Mouse (Mus musculus) liver, embryonic 16.5 days (tissue): Measurements from ENCODE around the gene Slc2a8. TPM values are rescaled to one million over a fixed set of nuclear protein-coding genes. Genes with fewer than 3 reads are reported as not detected.

Experiments used
- ATAC-seq: fragments of 200-750 bp; cut with Nextera tagmentation; 2 replicates; pipeline ENCODE4 v1.8.0; 2017; ENCODE audit warnings: low read depth, mild to moderate bottlenecking, moderate number of reproducible peaks, moderate library complexity
- H3K27ac ChIP-seq: fragments of 300-500 bp; sonication (generic); 2 replicates; pipeline ENCODE4 v1.5.1; 2014; ENCODE audit warnings: mild to moderate bottlenecking, low read length
- H3K27me3 ChIP-seq: fragments of 300-500 bp; sonication (generic); 2 replicates; pipeline ENCODE4 v1.6.1; 2014; ENCODE audit warnings: low read depth, low read length, mixed read lengths; ENCODE audit not compliant: control insufficient read depth, insufficient read depth
- H3K36me3 ChIP-seq: fragments of 300-500 bp; sonication (generic); 2 replicates; pipeline ENCODE4 v1.6.1; 2014; ENCODE audit warnings: mild to moderate bottlenecking; ENCODE audit not compliant: control insufficient read depth, insufficient read depth
- H3K4me1 ChIP-seq: fragments of 300-500 bp; sonication (generic); 2 replicates; pipeline ENCODE4 v1.6.1; 2014; ENCODE audit warnings: low read depth, low read length, mixed read lengths; ENCODE audit not compliant: control insufficient read depth
- H3K4me2 ChIP-seq: fragments of 300-500 bp; sonication (generic); 2 replicates; pipeline ENCODE4 v1.6.1; 2014; ENCODE audit warnings: low read depth, low read length, mixed read lengths
- H3K4me3 ChIP-seq: fragments of 300-500 bp; sonication (generic); 2 replicates; pipeline ENCODE4 v1.5.1; 2014; ENCODE audit warnings: low read depth, mild to moderate bottlenecking, low read length
- H3K9ac ChIP-seq: fragments of 300-500 bp; sonication (generic); 2 replicates; pipeline ENCODE4 v1.6.1; 2014; ENCODE audit warnings: low read depth, low read length
- H3K9me3 ChIP-seq: fragments of 300-500 bp; sonication (generic); replicated peaks from 2 replicates; pipeline ENCODE4 v1.6.1; 2016; ENCODE audit warnings: low read length; ENCODE audit not compliant: control insufficient read depth
- whole genome bisulfite sequencing: fragments of 180-500 bp; shearing (Covaris S2); extraction: QIAGEN DNeasy Blood & Tissue Kit; methylation state at CpG from one replicate; pipeline ENCODE4 v1.1.7; 2014; ENCODE audit not compliant: insufficient replicate concordance; 5-methylcytosine and 5-hydroxymethylcytosine counted together
- polyA plus RNA-seq: library from polyadenylated mRNA; unstranded; fragments of >200 nt; fragmentation: Nextera tagmentation; extraction: Ambion mirVana; gene quantifications from 2 replicates; pipeline ENCODE4 v1.2.1, GENCODE M21; 2015

The Slc2a8 gene
- polyA plus RNA-seq, 1 experiment from 2014 or later, result 8.8 TPM

DNA sequence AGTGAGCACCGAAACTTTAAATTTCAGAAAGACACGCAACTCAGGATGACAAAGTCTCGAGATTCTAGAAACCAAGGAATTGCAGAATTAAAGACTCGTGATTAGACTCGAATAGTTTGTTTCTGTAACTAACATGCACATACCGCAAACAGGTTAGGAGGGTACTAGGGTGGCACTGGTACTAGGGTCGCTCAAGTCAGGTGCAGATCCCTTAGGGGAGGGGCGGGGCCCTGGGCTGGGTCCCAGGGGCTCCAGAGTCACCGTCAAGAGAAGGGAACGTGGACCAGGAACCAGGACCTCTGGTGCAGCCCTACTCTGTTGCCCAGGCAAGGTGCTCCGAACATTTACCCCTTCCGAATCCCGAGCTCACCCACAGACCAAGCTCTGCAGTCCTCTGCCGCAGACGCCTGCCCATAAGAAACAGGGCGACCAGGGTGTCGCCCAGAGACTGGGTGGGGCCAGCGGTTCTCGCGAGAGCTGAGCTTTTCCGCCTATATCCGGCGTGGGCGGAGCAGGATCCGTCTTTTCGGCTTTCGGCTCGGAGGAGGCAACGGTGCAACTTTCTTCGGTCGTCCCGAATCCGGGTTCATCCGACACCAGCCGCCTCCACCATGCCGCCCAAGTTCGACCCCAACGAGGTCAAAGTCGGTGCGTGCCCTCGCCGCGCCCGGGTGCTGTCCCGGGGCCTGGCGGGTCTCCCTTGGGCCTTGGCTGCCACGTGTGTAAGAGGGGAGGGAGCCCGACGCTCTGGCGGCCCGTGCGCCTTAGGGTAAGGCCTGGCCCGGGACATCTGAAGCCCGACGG is 20.5 kb downstream of the Slc2a8 start, which contains the start of the genes Rpl12 and Lrsam1:
Rpl12 (plus strand) TSS at position 368 of the 804 bp plus-strand sequence.
Lrsam1 (minus strand) TSS at position 423 of the 804 bp plus-strand sequence.
- peak within 1 kb of the TSS; percentile 76 for H3K27ac ChIP-seq
- H3K36me3 ChIP-seq, result peaks cover 11% of the 10 kb centered on the region
- peak within 1 kb of the TSS; percentile 76 for H3K9ac ChIP-seq
- WGBS, result 3% methylated on average over 55 of the region's 55 CpGs
- no peaks in the 10 kb centered on the region for H3K27me3 ChIP-seq
- peak within 1 kb of the TSS; percentile 90 for H3K4me2 ChIP-seq
- peak within 1 kb of the TSS; percentile 73 for H3K4me3 ChIP-seq
- no peaks in the 10 kb centered on the region for H3K9me3 ChIP-seq
- ATAC-seq, result peak; percentile 90
- peaks cover 29% of the 10 kb centered on the region for H3K4me1 ChIP-seq

DNA sequence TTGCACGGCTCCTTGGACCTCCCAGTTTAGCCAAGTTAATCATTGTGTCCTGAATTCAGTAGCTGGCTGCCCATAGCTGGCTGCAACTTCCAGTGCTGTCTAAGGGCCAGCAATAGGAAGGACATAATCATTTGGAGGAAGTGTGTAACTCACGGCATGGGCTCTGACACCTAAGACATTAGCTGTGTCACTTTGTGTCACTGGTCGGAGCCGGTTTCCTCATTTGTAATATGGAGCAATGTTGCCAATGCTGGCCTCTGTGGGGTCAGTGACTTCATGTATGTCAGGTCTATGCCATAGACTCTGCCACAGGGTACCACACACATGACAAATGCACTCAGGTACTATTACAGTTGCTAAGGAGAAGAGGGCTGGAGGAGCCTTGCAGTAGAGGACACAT is 21.6 kb downstream of the Slc2a8 start:
- Histone ChIP-seq H3K27ac (no peak overlapping the region), H3K27me3 (no peaks in the 10 kb centered on the region), H3K4me2 (no peak overlapping the region), H3K36me3 (peaks cover 11% of the 10 kb centered on the region), H3K9ac (no peak overlapping the region), H3K4me1 (peaks cover 19% of the 10 kb centered on the region), H3K4me3 (no peak overlapping the region), H3K9me3 (no peaks in the 10 kb centered on the region)
- 70% methylated on average over 4 of the region's 4 CpGs for WGBS
- no peak for ATAC-seq

DNA sequence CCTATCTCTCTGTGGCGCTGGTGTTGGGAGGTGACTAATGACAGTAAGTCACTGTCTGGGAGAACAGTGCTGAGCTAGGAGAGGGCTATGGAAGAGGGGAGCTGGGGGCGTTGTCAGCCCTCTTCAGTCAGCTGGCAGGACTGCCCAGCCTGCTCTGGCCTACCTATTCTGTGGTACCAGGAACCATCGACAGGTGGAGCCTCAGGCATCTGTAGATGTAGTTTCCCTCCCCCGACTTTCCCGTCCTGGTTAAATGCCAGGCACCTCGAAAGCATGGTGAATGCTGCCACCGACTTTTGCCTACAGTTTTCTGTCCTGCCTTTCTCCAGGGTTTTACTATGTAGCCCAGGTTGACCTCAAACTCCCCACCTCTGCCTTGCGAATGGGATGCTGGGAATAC is 24.5 kb downstream of the Slc2a8 start:
- peaks cover 10% of the 10 kb centered on the region for H3K36me3 ChIP-seq
- no peaks in the 10 kb centered on the region for H3K9me3 ChIP-seq
- ATAC-seq, result no peak
- H3K4me1 ChIP-seq, result no peaks in the 10 kb centered on the region; the same call in 1 of the 2 replicates
- no peak overlapping the region for H3K4me3 ChIP-seq
- WGBS, result 62% methylated on average over 8 of the region's 8 CpGs
- no peak overlapping the region for H3K4me2 ChIP-seq
- H3K27me3 ChIP-seq, result no peaks in the 10 kb centered on the region
- no peak overlapping the region for H3K9ac ChIP-seq
- H3K27ac ChIP-seq, result no peak overlapping the region

DNA sequence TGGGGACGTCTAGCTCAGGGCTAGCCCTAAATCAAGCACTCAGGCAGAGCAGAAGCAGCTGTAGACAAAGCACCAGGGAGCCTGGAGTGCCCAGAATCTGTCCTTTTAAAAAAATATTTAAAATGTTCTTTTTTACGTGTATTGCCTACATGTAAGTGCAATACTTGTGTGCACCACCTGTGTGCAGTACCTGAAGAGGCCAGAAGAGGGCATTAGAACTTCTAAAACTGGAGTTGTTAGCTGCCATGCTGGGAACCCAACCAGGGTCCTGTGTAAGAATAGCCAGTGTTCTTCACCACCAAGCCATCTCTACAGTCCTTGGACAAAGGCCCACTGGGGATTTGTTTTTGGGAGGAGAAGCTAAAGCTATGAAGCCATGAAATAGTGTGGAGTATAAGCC is 27.3 kb downstream of the Slc2a8 start:
- Histone ChIP-seq H3K9ac (no peak overlapping the region), H3K36me3 (peaks cover 10% of the 10 kb centered on the region), H3K27me3 (no peaks in the 10 kb centered on the region), H3K4me1 (no peaks in the 10 kb centered on the region), H3K27ac (no peak overlapping the region), H3K9me3 (no peaks in the 10 kb centered on the region), H3K4me2 (no peak overlapping the region), H3K4me3 (no peak overlapping the region)
- WGBS, result 70% methylated on average over 2 of the region's 2 CpGs
- ATAC-seq, result no peak

DNA sequence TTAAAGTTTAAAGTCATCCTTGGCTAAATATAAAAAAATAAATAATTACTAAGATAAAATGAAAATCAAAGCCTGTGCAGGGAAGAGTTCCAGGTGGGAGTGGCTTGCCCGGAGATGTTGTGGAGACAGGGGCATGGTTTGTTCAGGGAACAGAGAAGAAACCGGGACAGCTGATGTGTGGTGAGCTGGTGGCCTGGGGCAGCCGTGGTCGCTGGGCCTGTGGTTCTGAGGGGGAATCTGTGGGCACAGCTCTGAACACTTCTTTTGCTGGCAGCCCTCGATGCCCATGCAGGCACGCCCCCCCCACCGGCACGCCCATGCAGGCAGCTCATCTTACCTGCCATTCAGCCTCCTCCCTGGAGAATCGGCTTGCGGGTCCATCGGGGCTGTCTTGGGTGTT is 34.4 kb downstream of the Slc2a8 start:
- Histone ChIP-seq H3K4me3 (no peak overlapping the region), H3K4me2 (no peak overlapping the region), H3K27me3 (no peaks in the 10 kb centered on the region), H3K9me3 (no peaks in the 10 kb centered on the region), H3K9ac (no peak overlapping the region), H3K36me3 (peaks cover 4% of the 10 kb centered on the region; the same call in 1 of the 2 replicates), H3K4me1 (no peaks in the 10 kb centered on the region), H3K27ac (no peak overlapping the region)
- no peak for ATAC-seq
- WGBS, result 79% methylated on average over 11 of the region's 11 CpGs

DNA sequence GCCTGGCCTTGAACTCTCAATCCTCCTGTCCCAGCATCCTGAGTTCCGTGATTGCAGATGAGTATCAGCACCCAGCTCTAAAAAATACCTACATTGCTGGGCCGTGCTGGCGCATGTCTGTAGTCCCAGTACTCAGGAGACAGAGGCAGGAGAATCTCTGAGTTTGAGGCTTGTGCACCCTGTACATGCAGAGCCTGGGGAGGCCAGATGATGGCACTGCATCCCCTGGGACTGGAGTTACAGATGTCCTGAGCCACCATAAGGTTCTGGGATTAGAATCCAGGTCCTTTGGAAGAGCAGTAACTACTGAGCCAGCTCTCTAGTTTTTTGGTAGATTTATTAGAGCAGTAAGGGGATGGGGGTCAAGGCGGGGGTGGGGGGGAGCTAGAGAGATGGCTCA is 41.4 kb downstream of the Slc2a8 start:
- H3K4me3 ChIP-seq, result no peak overlapping the region
- WGBS, result 78% methylated on average over 4 of the region's 4 CpGs
- no peak for ATAC-seq
- H3K9ac ChIP-seq, result no peak overlapping the region
- no peaks in the 10 kb centered on the region for H3K9me3 ChIP-seq
- no peaks in the 10 kb centered on the region for H3K4me1 ChIP-seq
- H3K4me2 ChIP-seq, result no peak overlapping the region
- H3K27ac ChIP-seq, result no peak overlapping the region
- H3K36me3 ChIP-seq, result peaks cover 1% of the 10 kb centered on the region; the same call in 1 of the 2 replicates
- no peaks in the 10 kb centered on the region for H3K27me3 ChIP-seq

DNA sequence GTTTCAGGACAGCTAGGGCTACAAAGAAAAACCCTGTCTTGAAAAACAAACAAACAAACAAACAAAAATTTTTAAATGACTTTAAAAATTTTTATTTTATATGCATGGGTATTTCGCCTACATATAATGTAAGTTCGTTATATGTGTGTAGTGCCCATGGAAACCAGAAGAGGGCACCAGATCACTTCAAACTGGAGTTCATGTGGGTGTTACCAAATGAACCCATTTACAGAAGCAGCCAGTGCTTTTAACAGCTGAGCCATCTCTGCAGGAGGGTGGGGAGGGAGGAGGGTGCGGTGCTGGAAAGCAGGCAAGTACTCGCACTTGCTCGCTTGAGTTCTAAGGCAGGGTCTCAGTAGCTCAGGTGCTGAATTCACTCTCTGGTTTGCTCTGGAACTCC is 42.5 kb downstream of the Slc2a8 start:
- Histone ChIP-seq H3K9me3 (no peaks in the 10 kb centered on the region), H3K27ac (no peak overlapping the region), H3K27me3 (no peaks in the 10 kb centered on the region), H3K9ac (no peak overlapping the region), H3K4me1 (no peaks in the 10 kb centered on the region), H3K4me2 (no peak overlapping the region), H3K4me3 (no peak overlapping the region), H3K36me3 (no peaks in the 10 kb centered on the region)
- ATAC-seq, result no peak
- 39% methylated on average over 5 of the region's 5 CpGs for WGBS

DNA sequence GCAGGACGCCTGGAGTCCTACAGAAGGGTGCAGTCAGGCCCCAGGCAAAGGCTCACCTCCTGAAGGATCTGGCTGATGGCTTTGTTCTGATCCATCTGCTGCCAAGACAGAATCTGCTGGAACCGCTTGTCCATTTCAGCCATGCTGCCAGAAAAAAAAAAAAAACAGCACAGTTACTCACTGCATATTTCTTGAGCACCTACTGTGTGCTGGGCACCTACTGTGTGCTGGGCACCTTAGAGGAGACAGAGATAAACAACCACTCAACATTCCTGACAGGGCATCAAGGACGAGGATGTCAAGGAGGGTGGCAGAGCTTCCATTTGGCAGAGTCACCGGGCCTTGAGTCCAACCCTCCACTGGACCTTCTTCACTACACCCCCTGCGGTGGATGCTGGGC is 43.1 kb downstream of the Slc2a8 start:
- H3K4me2 ChIP-seq, result no peak overlapping the region
- ATAC-seq, result no peak
- H3K36me3 ChIP-seq, result no peaks in the 10 kb centered on the region
- no peaks in the 10 kb centered on the region for H3K27me3 ChIP-seq
- 68% methylated on average over 5 of the region's 5 CpGs for WGBS
- H3K4me3 ChIP-seq, result no peak overlapping the region
- H3K9ac ChIP-seq, result no peak overlapping the region
- H3K27ac ChIP-seq, result no peak overlapping the region
- H3K9me3 ChIP-seq, result no peaks in the 10 kb centered on the region
- H3K4me1 ChIP-seq, result no peaks in the 10 kb centered on the region

DNA sequence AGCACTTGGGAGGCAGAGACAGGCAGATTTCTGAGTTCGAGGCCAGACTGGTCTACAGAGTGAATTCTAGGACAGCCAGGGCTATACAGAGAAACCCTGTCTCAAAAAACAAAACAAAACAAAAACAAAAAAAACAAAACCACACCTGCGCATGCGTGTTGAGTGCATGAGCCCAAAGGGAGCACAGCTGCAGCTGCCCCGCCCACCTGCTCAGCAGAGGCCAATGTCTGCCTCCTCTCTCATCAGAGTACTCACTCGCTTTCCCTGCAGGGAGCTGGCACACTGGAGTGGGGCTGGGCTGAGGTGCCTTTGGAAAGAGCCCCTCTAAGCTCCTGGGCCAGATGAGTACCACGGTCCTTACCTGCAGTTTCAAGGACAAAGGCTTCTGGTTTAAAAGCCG is 50.2 kb downstream of the Slc2a8 start:
- peaks cover 7% of the 10 kb centered on the region for H3K4me1 ChIP-seq
- WGBS, result 62% methylated on average over 7 of the region's 7 CpGs
- no peak overlapping the region for H3K9ac ChIP-seq
- no peak overlapping the region for H3K4me2 ChIP-seq
- no peak overlapping the region for H3K4me3 ChIP-seq
- no peaks in the 10 kb centered on the region for H3K27me3 ChIP-seq
- H3K36me3 ChIP-seq, result no peaks in the 10 kb centered on the region
- no peaks in the 10 kb centered on the region for H3K9me3 ChIP-seq
- no peak for ATAC-seq
- no peak overlapping the region for H3K27ac ChIP-seq
